Mouse (Mus musculus) midbrain, embryonic 16.5 days (tissue): ENCODE measurements at regions not wholly inside any gene's neighbourhood (a gene's known extent, or its start where the extent isn't known, plus 50 kb on each side); places are given as distances from the start of the nearest gene placed in this dataset.

Experiments used
- ATAC-seq: fragments of 200-750 bp; cut with Nextera tagmentation; 2 replicates; pipeline ENCODE4 v1.8.0; 2017; ENCODE audit warnings: moderate TSS enrichment
- H3K27ac ChIP-seq: fragments of 300-500 bp; sonication (generic); 2 replicates; pipeline ENCODE4 v1.5.1; 2014; ENCODE audit warnings: mild to moderate bottlenecking, low read length, mixed read lengths
- H3K27me3 ChIP-seq: fragments of 300-500 bp; sonication (generic); 2 replicates; pipeline ENCODE4 v1.6.1; 2014; ENCODE audit warnings: low read depth, low read length, mixed read lengths; ENCODE audit not compliant: control insufficient read depth, insufficient read depth
- H3K36me3 ChIP-seq: fragments of 300-500 bp; sonication (generic); 2 replicates; pipeline ENCODE4 v1.6.1; 2014; ENCODE audit warnings: mild to moderate bottlenecking, low read length, moderate library complexity, mixed read lengths; ENCODE audit not compliant: control insufficient read depth, insufficient read depth
- H3K4me1 ChIP-seq: fragments of 300-500 bp; sonication (generic); 2 replicates; pipeline ENCODE4 v1.6.1; 2014; ENCODE audit warnings: mild to moderate bottlenecking, low read length, mixed read lengths; ENCODE audit not compliant: control insufficient read depth, insufficient read depth
- H3K4me2 ChIP-seq: fragments of 300-500 bp; sonication (generic); 2 replicates; pipeline ENCODE4 v1.6.1; 2014; ENCODE audit warnings: mild to moderate bottlenecking, low read length, mixed read lengths
- H3K4me3 ChIP-seq: fragments of 300-500 bp; sonication (generic); 2 replicates; pipeline ENCODE4 v1.5.1; 2014; ENCODE audit warnings: low read depth, mild to moderate bottlenecking, low read length, moderate library complexity, mixed read lengths
- H3K9ac ChIP-seq: fragments of 300-500 bp; sonication (generic); 2 replicates; pipeline ENCODE4 v1.6.1; 2014; ENCODE audit warnings: low read depth, low read length, mixed read lengths
- H3K9me3 ChIP-seq: fragments of 300-500 bp; sonication (generic); replicated peaks from 2 replicates; pipeline ENCODE4 v1.6.1; 2014; ENCODE audit warnings: mild to moderate bottlenecking, low read length, mixed read lengths; ENCODE audit not compliant: control insufficient read depth, poor library complexity, severe bottlenecking
- WGBS: fragments of 180-500 bp; shearing (Covaris S2); extraction: QIAGEN DNeasy Blood & Tissue Kit; methylation state at CpG from one replicate; pipeline ENCODE4 v1.1.7; 2014; 5-methylcytosine and 5-hydroxymethylcytosine counted together

GRCm38 (mm10) chr15:10830478-10830877 is 116.1 kb upstream of the Rai14 start:
- no peaks in the 10 kb centered on the region for H3K9me3 ChIP-seq
- no peak overlapping the region for H3K4me3 ChIP-seq
- no peak overlapping the region for H3K4me2 ChIP-seq
- no peak overlapping the region for H3K9ac ChIP-seq
- H3K27me3 ChIP-seq: no peaks in the 10 kb centered on the region
- H3K4me1 ChIP-seq: no peaks in the 10 kb centered on the region
- H3K36me3 ChIP-seq: no peaks in the 10 kb centered on the region
- H3K27ac ChIP-seq: no peak overlapping the region
- no peak for ATAC-seq
- 83% methylated on average over 5 of the region's 5 CpGs for WGBS

GRCm38 (mm10) chr15:10831106-10831505 is 116.7 kb upstream of the Rai14 start:
- no peak overlapping the region for H3K27ac ChIP-seq
- no peak overlapping the region for H3K4me3 ChIP-seq
- H3K27me3 ChIP-seq: no peaks in the 10 kb centered on the region
- no peak overlapping the region for H3K9ac ChIP-seq
- no peak overlapping the region for H3K4me2 ChIP-seq
- H3K4me1 ChIP-seq: no peaks in the 10 kb centered on the region
- H3K9me3 ChIP-seq: no peaks in the 10 kb centered on the region
- no peaks in the 10 kb centered on the region for H3K36me3 ChIP-seq
- no peak for ATAC-seq
- 86% methylated on average over 5 of the region's 5 CpGs for WGBS

DNA sequence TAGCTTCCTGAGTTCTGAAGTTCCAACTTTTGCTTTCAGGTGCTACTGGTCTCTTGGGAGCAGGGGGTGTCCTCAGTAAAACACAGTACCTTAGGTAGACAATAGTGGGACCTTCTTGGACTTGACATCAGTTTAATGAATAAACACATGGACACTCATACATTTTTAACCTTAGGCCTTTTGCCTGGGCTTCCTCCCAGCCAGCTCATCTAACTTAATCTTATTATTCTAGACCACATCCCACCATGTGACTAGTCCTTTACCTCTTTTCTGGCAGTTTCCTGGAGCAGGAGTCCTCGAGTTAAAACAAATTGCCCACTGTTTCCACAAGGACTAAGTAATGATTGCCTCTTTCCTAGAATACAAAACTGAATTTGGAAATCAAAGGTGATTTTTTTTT is 117.9 kb upstream of the Rai14 start:
- no peak overlapping the region for H3K4me2 ChIP-seq
- H3K36me3 ChIP-seq: no peaks in the 10 kb centered on the region
- H3K9me3 ChIP-seq: no peaks in the 10 kb centered on the region
- no peak overlapping the region for H3K9ac ChIP-seq
- no peak overlapping the region for H3K27ac ChIP-seq
- 53% methylated on average over 1 of the region's 1 CpGs for WGBS
- H3K27me3 ChIP-seq: no peaks in the 10 kb centered on the region
- H3K4me1 ChIP-seq: no peaks in the 10 kb centered on the region
- no peak overlapping the region for H3K4me3 ChIP-seq
- no peak for ATAC-seq

GRCm38 (mm10) chr15:10833866-10834571 is 118.1 kb upstream of the C1qtnf3 start:
- Histone ChIP-seq H3K4me3 (no peak overlapping the region), H3K4me2 (no peak overlapping the region), H3K27me3 (no peaks in the 10 kb centered on the region), H3K4me1 (no peaks in the 10 kb centered on the region), H3K36me3 (no peaks in the 10 kb centered on the region), H3K27ac (no peak overlapping the region), H3K9me3 (no peaks in the 10 kb centered on the region), H3K9ac (no peak overlapping the region)
- no peak for ATAC-seq
- 93% methylated on average over 7 of the region's 7 CpGs for WGBS

DNA sequence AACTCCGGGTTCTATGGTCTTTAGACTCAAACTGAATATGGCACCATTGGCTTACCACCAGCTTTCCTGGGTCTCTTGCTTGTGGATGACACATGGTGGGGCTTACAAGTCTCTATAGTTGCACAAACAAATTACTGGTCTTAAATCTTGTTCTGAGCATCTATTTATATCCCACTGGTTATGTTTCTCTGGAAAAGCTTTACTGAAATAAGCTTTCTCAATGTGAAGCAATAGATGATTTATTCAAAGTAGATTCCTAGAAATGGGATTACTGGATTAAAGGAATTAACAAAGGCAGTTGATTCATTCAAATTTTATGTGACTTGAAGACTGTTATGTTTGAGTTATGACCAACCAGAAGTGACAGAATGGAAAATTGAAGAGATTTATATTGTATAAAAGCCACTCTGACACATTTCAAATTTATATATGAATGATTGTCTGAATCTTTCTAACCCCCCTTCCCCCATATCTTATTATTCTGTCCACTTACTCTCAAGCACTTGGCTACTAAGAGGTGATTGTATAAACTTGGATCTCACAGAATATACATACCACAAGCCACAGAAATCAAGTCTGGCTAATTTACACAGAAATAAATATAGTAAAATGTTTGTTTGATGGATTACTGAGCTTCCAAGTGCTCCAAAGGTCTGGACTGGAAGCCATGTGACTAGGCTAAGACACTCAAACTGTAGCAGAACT is 113.4 kb upstream of the C1qtnf3 start:
- H3K9ac ChIP-seq: no peak overlapping the region
- no peaks in the 10 kb centered on the region for H3K36me3 ChIP-seq
- H3K4me2 ChIP-seq: no peak overlapping the region
- 97% methylated on average over 1 of the region's 1 CpGs for WGBS
- no peak overlapping the region for H3K27ac ChIP-seq
- H3K9me3 ChIP-seq: no peaks in the 10 kb centered on the region
- no peak overlapping the region for H3K4me3 ChIP-seq
- H3K27me3 ChIP-seq: no peaks in the 10 kb centered on the region
- no peaks in the 10 kb centered on the region for H3K4me1 ChIP-seq
- no peak for ATAC-seq

GRCm38 (mm10) chr15:10840621-10841034 is 111.5 kb upstream of the C1qtnf3 start:
- H3K9me3 ChIP-seq: no peaks in the 10 kb centered on the region
- no peaks in the 10 kb centered on the region for H3K4me1 ChIP-seq
- H3K27ac ChIP-seq: no peak overlapping the region
- no peak overlapping the region for H3K4me2 ChIP-seq
- no peaks in the 10 kb centered on the region for H3K36me3 ChIP-seq
- no peak for ATAC-seq
- 83% methylated on average over 4 of the region's 4 CpGs for WGBS
- H3K4me3 ChIP-seq: no peak overlapping the region
- no peak overlapping the region for H3K9ac ChIP-seq
- H3K27me3 ChIP-seq: no peaks in the 10 kb centered on the region

DNA sequence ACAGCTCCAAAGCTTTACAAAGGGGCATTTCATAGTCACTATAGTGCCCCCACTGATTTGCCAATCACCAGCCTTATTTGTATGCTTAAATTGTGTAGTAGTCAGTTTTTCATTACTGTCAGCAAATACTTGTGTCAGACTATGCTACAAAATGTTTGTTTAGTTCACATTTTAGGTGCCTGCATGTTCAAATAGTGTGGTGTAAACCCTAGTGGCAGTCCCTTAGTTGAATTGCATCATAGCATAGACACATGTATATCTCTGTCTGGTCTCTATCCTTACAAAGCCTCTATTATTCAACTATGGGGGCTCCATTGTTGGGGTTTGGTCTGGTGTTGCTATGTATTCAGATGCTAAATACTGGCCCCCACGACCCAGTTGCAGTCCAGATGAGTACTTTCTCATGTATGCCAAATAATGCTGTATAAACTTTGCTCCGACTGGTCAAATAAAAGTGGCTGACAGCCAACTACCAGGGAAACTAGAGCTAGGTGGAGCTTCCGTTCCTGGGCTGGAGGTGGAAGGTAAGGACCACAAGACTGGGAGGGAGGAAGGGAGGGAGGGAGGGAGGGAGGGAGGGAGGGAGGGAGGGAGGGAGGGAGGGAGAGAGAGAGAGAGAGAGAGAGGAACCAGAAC is 109.0 kb upstream of the C1qtnf3 start:
- H3K27me3 ChIP-seq: no peaks in the 10 kb centered on the region
- 50% methylated on average over 3 of the region's 3 CpGs for WGBS
- no peak overlapping the region for H3K4me3 ChIP-seq
- H3K27ac ChIP-seq: no peak overlapping the region
- no peak for ATAC-seq
- no peak overlapping the region for H3K4me2 ChIP-seq
- H3K4me1 ChIP-seq: no peaks in the 10 kb centered on the region
- H3K9me3 ChIP-seq: no peaks in the 10 kb centered on the region
- no peaks in the 10 kb centered on the region for H3K36me3 ChIP-seq
- no peak overlapping the region for H3K9ac ChIP-seq

GRCm38 (mm10) chr15:10846722-10847121 is 105.4 kb upstream of the C1qtnf3 start:
- no peaks in the 10 kb centered on the region for H3K36me3 ChIP-seq
- H3K9ac ChIP-seq: no peak overlapping the region
- no peaks in the 10 kb centered on the region for H3K27me3 ChIP-seq
- whole genome bisulfite sequencing: 96% methylated on average over 4 of the region's 4 CpGs
- H3K4me3 ChIP-seq: no peak overlapping the region
- H3K4me2 ChIP-seq: no peak overlapping the region
- H3K4me1 ChIP-seq: no peaks in the 10 kb centered on the region
- ATAC-seq: no peak
- no peak overlapping the region for H3K27ac ChIP-seq
- H3K9me3 ChIP-seq: no peaks in the 10 kb centered on the region
